Mouse (Mus musculus) gastrocnemius, adult 18-20 months (tissue): Measurements from ENCODE around the gene Erlec1. TPM values are rescaled to one million over a fixed set of nuclear protein-coding genes. Genes with fewer than 3 reads are reported as not detected.

Experiments
- total RNA-seq, 2 experiments: library from RNA; stranded (reverse); gene quantifications; 2 replicates each; pipeline ENCODE4 v1.2.3; 2021

The Erlec1 gene
- total RNA-seq, 2 experiments from 2014 or later = 31.3 to 36.0 TPM

Other genes starting within 250 kb of the Erlec1 start
- 100 to 1,000 TPM; 159 to 160 TPM for gene Psme4, start 182.6 kb downstream of the Erlec1 start, total RNA-seq
- under 1 TPM; 0.09 to 0.19 TPM for gene Gpr75, start 69.0 kb downstream of the Erlec1 start, total RNA-seq
- gene Asb3, start 68.9 kb downstream of the Erlec1 start, total RNA-seq = 1 to 10 TPM; 7.1 to 7.4 TPM
- 10 to 100 TPM; 15.7 to 19.3 TPM for gene Chac2, start 32.0 kb upstream of the Erlec1 start, total RNA-seq
- gene Gm17332, start 228.1 kb upstream of the Erlec1 start, total RNA-seq = not detected